Mouse (Mus musculus): ENCODE results near the gene Dlx5.

Gene Dlx5

GRCm38 (mm10) chr6:6859950-6860410 lies 21.9 kb downstream of the Dlx5 start:
- no peak for DNase-seq (ENCODE audit: low spot score)

GRCm38 (mm10) chr6:6859111-6859949 lies 22.6 kb downstream of the Dlx5 start:
- peak; percentile 35 for DNase-seq (ENCODE audit: low spot score)

GRCm38 (mm10) chr6:6858571-6858970 lies 23.3 kb downstream of the Dlx5 start:
- DNase-seq (ENCODE audit: low spot score), result peak; percentile 5

GRCm38 (mm10) chr6:6857766-6858165 lies 24.1 kb downstream of the Dlx5 start:
- peak; percentile 23 for DNase-seq (ENCODE audit: low spot score)

GRCm38 (mm10) chr6:6856881-6857280 lies 25.0 kb downstream of the Dlx5 start:
- DNase-seq (ENCODE audit: low spot score), result no peak

- DNase-seq (ENCODE audit: low spot score), result peak; percentile 31
Measured at GRCm38 (mm10) chr6:6856316-6856715, 25.6 kb downstream of the Dlx5 start.

GRCm38 (mm10) chr6:6855746-6856185 lies 26.1 kb downstream of the Dlx5 start:
- no peak for DNase-seq (ENCODE audit: low spot score)

GRCm38 (mm10) chr6:6854902-6855745 lies 26.8 kb downstream of the Dlx5 start:
- peak; percentile 23 for DNase-seq (ENCODE audit: low spot score)

GRCm38 (mm10) chr6:6854176-6854575 lies 27.7 kb downstream of the Dlx5 start:
- no peak for DNase-seq (ENCODE audit: low spot score)

GRCm38 (mm10) chr6:6852944-6853343 lies 28.9 kb downstream of the Dlx5 start:
- DNase-seq (ENCODE audit: low spot score), result no peak

- no peak for DNase-seq (ENCODE audit: low spot score)
Measured at GRCm38 (mm10) chr6:6851166-6851565, 30.7 kb downstream of the Dlx5 start.

GRCm38 (mm10) chr6:6850324-6851060 lies 31.4 kb downstream of the Dlx5 start:
- DNase-seq (ENCODE audit: low spot score), result peak; percentile 35

- DNase-seq (ENCODE audit: low spot score), result peak; percentile 24
Measured at GRCm38 (mm10) chr6:6849744-6850143, 32.1 kb downstream of the Dlx5 start.

- DNase-seq (ENCODE audit: low spot score), result no peak
Measured at GRCm38 (mm10) chr6:6848541-6848940, 33.3 kb downstream of the Dlx5 start.

- no peak for DNase-seq (ENCODE audit: low spot score)
Measured at GRCm38 (mm10) chr6:6833301-6833700, 48.6 kb downstream of the Dlx5 start.

GRCm38 (mm10) chr6:6830446-6830845 lies 51.4 kb downstream of the Dlx5 start:
- DNase-seq (ENCODE audit: low spot score), result no peak
